Mouse (Mus musculus) CH12.LX (cell line): ENCODE results near the gene Cmss1. TPM values are rescaled to one million over a fixed set of nuclear protein-coding genes. Genes with fewer than 3 reads are reported as not detected.

Source experiments
- DNase-seq: peaks from one replicate; pipeline ENCODE4 v3.0.0-alpha.2; 2013; ENCODE audit errors: extremely low read depth
- H3K27ac ChIP-seq: 2 replicates; pipeline ENCODE4 v1.5.1; 2012; ENCODE audit warnings: low read depth, mild to moderate bottlenecking, control low read depth, moderate library complexity; ENCODE audit not compliant: insufficient read depth
- H3K27me3 ChIP-seq: replicated peaks from 2 replicates; pipeline ENCODE3; 2012; ENCODE audit warnings: inconsistent platforms
- H3K36me3 ChIP-seq, 2 experiments: replicated peaks in 1 of 2; 2 replicates each; pipeline versions ENCODE3 to v1.6.1; 2012; ENCODE audit warnings: inconsistent platforms in 1 of 2, low read length in 1 of 2, mild to moderate bottlenecking in 1 of 2, mixed read lengths in 1 of 2, moderate library complexity in 1 of 2; ENCODE audit not compliant: control insufficient read depth in 1 of 2, insufficient read depth in 1 of 2
- H3K4me1 ChIP-seq, 2 experiments: 2 replicates each; pipeline ENCODE4 v1.6.1; 2012; ENCODE audit warnings: inconsistent platforms in 1 of 2, moderate library complexity in 1 of 2; ENCODE audit not compliant: insufficient read depth in 2 of 2, control insufficient read depth in 1 of 2
- H3K4me2 ChIP-seq: 2 replicates; pipeline ENCODE4 v1.6.1; 2012; ENCODE audit warnings: low read depth, mild to moderate bottlenecking, control low read depth; ENCODE audit not compliant: poor library complexity, insufficient read depth, severe bottlenecking
- H3K4me3 ChIP-seq, 3 experiments: fragments of 150-350 bp in 1 of 3; sonication (generic) in 1 of 3; replicated peaks in 1 of 3; 2 replicates each; pipeline versions ENCODE3 to v1.5.1; 2011 to 2012; ENCODE audit warnings: low read depth in 2 of 3, low read length in 2 of 3, mild to moderate bottlenecking in 2 of 3, moderate library complexity in 2 of 3, control low read depth in 1 of 3, improper control_type of control experiment in 1 of 3, inconsistent platforms in 1 of 3, mixed read lengths in 1 of 3; ENCODE audit not compliant: poor library complexity in 1 of 3
- H3K79me2 ChIP-seq: replicated peaks from 2 replicates; pipeline ENCODE4 v1.6.1; 2012; ENCODE audit warnings: mild to moderate bottlenecking, moderate library complexity; ENCODE audit not compliant: control insufficient read depth, poor library complexity, insufficient read depth, severe bottlenecking; ENCODE audit errors: extremely low read depth
- H3K9ac ChIP-seq: 2 replicates; pipeline ENCODE4 v1.6.1; 2012; ENCODE audit warnings: low read depth, mild to moderate bottlenecking, control low read depth, moderate library complexity; ENCODE audit not compliant: insufficient read depth
- H3K9me3 ChIP-seq: replicated peaks from 2 replicates; pipeline ENCODE3; 2012; ENCODE audit warnings: low read length, inconsistent platforms, mixed read lengths
- BHLHE40 ChIP-seq: IDR thresholded peaks from 2 replicates; pipeline ENCODE4 v1.6.1; 2011; ENCODE audit warnings: mild to moderate bottlenecking, low read depth, low read length, improper control_type of control experiment
- CHD1 ChIP-seq: IDR thresholded peaks from 2 replicates; pipeline ENCODE4 v1.6.1; 2012; ENCODE audit warnings: low read depth, low read length, improper control_type of control experiment, inconsistent platforms
- CTCF ChIP-seq, 2 experiments: IDR thresholded peaks in 1 of 2; conservative IDR thresholded peaks in 1 of 2; 2 replicates each; pipeline ENCODE4 v1.5.1; 2011 to 2012; ENCODE audit warnings: low read depth in 2 of 2, low read length in 2 of 2, improper control_type of control experiment in 1 of 2, inconsistent platforms in 1 of 2, mild to moderate bottlenecking in 1 of 2, moderate library complexity in 1 of 2
- E2F4 ChIP-seq: IDR thresholded peaks from 2 replicates; pipeline ENCODE4 v1.6.1; 2011; ENCODE audit warnings: low read depth, low read length, improper control_type of control experiment; ENCODE audit not compliant: insufficient replicate concordance
- ELF1 ChIP-seq: IDR thresholded peaks from 2 replicates; pipeline ENCODE4 v1.6.1; 2014; ENCODE audit warnings: low read depth, mild to moderate bottlenecking, inconsistent platforms, low read length, improper control_type of control experiment
- GABPA ChIP-seq: IDR thresholded peaks from 2 replicates; pipeline ENCODE4 v1.6.1; 2012; ENCODE audit warnings: low read depth, low read length, improper control_type of control experiment, inconsistent platforms; ENCODE audit not compliant: insufficient replicate concordance
- IRF4 ChIP-seq: IDR thresholded peaks from 2 replicates; pipeline ENCODE4 v1.6.1; 2014; ENCODE audit warnings: low read depth, mild to moderate bottlenecking, inconsistent platforms, low read length, improper control_type of control experiment
- KAT2A ChIP-seq: IDR thresholded peaks from 2 replicates; pipeline ENCODE4 v1.6.1; 2012; ENCODE audit warnings: low read length, improper control_type of control experiment, inconsistent platforms; ENCODE audit not compliant: insufficient replicate concordance
- MAFK ChIP-seq: IDR thresholded peaks from 2 replicates; pipeline ENCODE4 v1.6.1; 2011; ENCODE audit warnings: low read length, improper control_type of control experiment; ENCODE audit not compliant: insufficient replicate concordance
- MAX ChIP-seq: IDR thresholded peaks from 2 replicates; pipeline ENCODE4 v1.6.1; 2011; ENCODE audit warnings: low read length, improper control_type of control experiment
- MAZ ChIP-seq: IDR thresholded peaks from 2 replicates; pipeline ENCODE4 v1.6.1; 2012; ENCODE audit warnings: low read depth, mild to moderate bottlenecking, inconsistent platforms, low read length, improper control_type of control experiment, moderate library complexity
- MEF2A ChIP-seq: IDR thresholded peaks from 2 replicates; pipeline ENCODE4 v1.6.1; 2014; ENCODE audit warnings: low read depth, mild to moderate bottlenecking, inconsistent platforms, low read length, improper control_type of control experiment, borderline replicate concordance
- NELFE ChIP-seq: IDR thresholded peaks from 2 replicates; pipeline ENCODE4 v1.6.1; 2011; ENCODE audit warnings: low read depth, low read length, improper control_type of control experiment
- NRF1 ChIP-seq: IDR thresholded peaks from 2 replicates; pipeline ENCODE4 v1.6.1; 2014; ENCODE audit warnings: low read depth, mild to moderate bottlenecking, inconsistent platforms, low read length, improper control_type of control experiment, moderate library complexity
- PAX5 ChIP-seq: IDR thresholded peaks from 2 replicates; pipeline ENCODE4 v1.6.1; 2012; ENCODE audit warnings: low read length, inconsistent platforms, mixed read lengths
- POLR2AphosphoS2 ChIP-seq: IDR thresholded peaks from 2 replicates; pipeline ENCODE4 v1.6.1; 2011; ENCODE audit warnings: low read depth, low read length, improper control_type of control experiment
- RAD21 ChIP-seq: IDR thresholded peaks from 2 replicates; pipeline ENCODE4 v1.6.1; 2011; ENCODE audit warnings: low read depth, mild to moderate bottlenecking, low read length, improper control_type of control experiment, moderate library complexity
- RCOR1 ChIP-seq: conservative IDR thresholded peaks from 2 replicates; pipeline ENCODE4 v1.6.1; 2012; ENCODE audit warnings: low read depth, mild to moderate bottlenecking, inconsistent platforms, low read length, improper control_type of control experiment
- SMC3 ChIP-seq: IDR thresholded peaks from 2 replicates; pipeline ENCODE4 v1.6.1; 2011; ENCODE audit warnings: low read depth, low read length, improper control_type of control experiment
- UBTF ChIP-seq: IDR thresholded peaks from 2 replicates; pipeline ENCODE4 v1.6.1; 2012; ENCODE audit warnings: low read depth, mild to moderate bottlenecking, inconsistent platforms, low read length, improper control_type of control experiment, moderate library complexity
- ZC3H11A ChIP-seq: IDR thresholded peaks from 2 replicates; pipeline ENCODE4 v1.6.1; 2012; ENCODE audit warnings: low read depth, mild to moderate bottlenecking, inconsistent platforms, low read length, improper control_type of control experiment
- ZKSCAN1 ChIP-seq: IDR thresholded peaks from 2 replicates; pipeline ENCODE4 v1.6.1; 2012; ENCODE audit warnings: low read depth, inconsistent platforms, low read length, improper control_type of control experiment, borderline replicate concordance
- ZNF384 ChIP-seq: IDR thresholded peaks from 2 replicates; pipeline ENCODE4 v1.6.1; 2012; ENCODE audit warnings: low read depth, low read length, improper control_type of control experiment, inconsistent platforms
- dilution Hi-C: fragments of 300-500 bp; cut with MboI; formaldehyde crosslinking; loops from 2 replicates; pipeline ENCODE4 v1.14.3; 2020; ENCODE audit warnings: low sequenced_read_pairs; ENCODE audit not compliant: extremely low pct_unique_long_range_greater_than_20kb, extremely low pct_ligation_motif_present
- in situ Hi-C: fragments of 300-500 bp; cut with MboI; formaldehyde crosslinking; loops from 3 replicates; pipeline ENCODE4 v1.14.3; 2019; ENCODE audit warnings: low sequenced_read_pairs, low pct_ligation_motif_present, low pct_unique_long_range_greater_than_20kb, mixed read lengths
- polyA plus RNA-seq: library from polyadenylated mRNA; unstranded; fragments of >175 nt; gene quantifications from 2 replicates; pipeline ENCODE4 v1.2.1, GENCODE M21; 2012; ENCODE audit warnings: low read depth; ENCODE audit not compliant: insufficient read length
- total RNA-seq, 2 experiments: library from RNA; depleted of rRNA; stranded (reverse); fragments of 300-350 nt in 1 of 2; fragments of >200 nt in 1 of 2; gene quantifications; 2 replicates each; pipeline ENCODE4 v1.2.3; 2012 to 2014

The Cmss1 gene
- total and polyA plus RNA-seq, 3 experiments = 94.7 to 107 (median 103) TPM

DNA sequence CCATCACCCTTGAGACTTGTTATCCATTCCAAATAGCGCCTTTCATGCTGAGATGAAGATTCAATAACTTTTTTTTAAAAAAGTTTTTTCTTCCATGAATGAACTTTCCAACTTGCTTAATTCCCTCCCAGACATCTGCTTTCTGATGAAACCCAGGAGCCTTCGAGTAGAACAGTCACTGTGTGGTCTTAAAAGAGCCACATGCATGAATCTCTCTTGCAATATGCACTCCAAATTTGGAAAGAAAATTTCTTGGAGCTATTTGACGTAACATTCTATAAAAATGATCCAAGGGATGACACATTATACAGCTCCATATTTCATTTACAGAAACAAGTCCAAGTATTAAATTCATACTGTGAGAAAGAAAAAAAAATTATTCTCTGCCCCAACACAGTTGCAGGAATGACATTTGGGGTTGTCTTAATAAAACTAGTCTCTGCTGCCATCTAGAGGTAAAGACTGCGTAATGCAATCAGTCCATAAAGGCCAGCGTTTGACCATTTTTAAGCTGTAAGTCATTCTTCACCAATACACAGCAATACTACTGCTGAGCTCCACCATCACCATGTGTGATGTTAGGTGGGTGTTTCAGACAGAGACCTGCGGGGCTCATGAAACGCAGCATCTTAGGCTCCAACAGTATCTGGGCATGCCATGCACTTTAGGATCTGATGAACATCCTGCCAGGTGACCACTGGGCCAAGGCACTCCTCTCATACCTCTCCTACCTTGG is 13.1 kb downstream of the Cmss1 start:
- dilution Hi-C loops = no loop called here
- H3K27ac ChIP-seq = no peak overlapping the region
- H3K4me2 ChIP-seq = no peak overlapping the region
- peak; percentile 68 for DNase-seq
- no peak overlapping the region for H3K4me3 ChIP-seq
- in situ Hi-C loops = no loop called here
- H3K4me1 ChIP-seq = no peaks in the 10 kb centered on the region
- peaks cover 0 to 20% of the 10 kb centered on the region in 2 experiments for H3K36me3 ChIP-seq
- H3K27me3 ChIP-seq = no peaks in the 10 kb centered on the region
- TF ChIP-seq SMC3 = peak; percentile 90
- TF ChIP-seq ELF1 = no peak
- TF ChIP-seq UBTF = no peak
- peak; percentile 18; the same call in 1 of the 2 replicates for TF ChIP-seq MAFK
- peak; percentile 86 for TF ChIP-seq ZC3H11A
- TF ChIP-seq MAZ = peak; percentile 52; the same call in 1 of the 2 replicates
- peak; percentile 86 for TF ChIP-seq ZNF384
- TF ChIP-seq RCOR1 = no peak
- TF ChIP-seq CTCF (conservative IDR thresholded peaks at IDR 0.05 in 1 of 2, IDR thresholded peaks at IDR 0.05 in 1 of 2; ENCODE audit: low read depth in 2 of 2, low read length in 2 of 2) = peak; percentile 93 to 95
- TF ChIP-seq RAD21 = peak; percentile 98
- TF ChIP-seq MAX = 0 out of 2 replicates have a peak, but pooled peaks have one; percentile 26
- no peak for TF ChIP-seq GABPA
- peaks cover 5% of the 10 kb centered on the region; the same call in 1 of the 2 replicates for H3K79me2 ChIP-seq
- H3K9me3 ChIP-seq = no peaks in the 10 kb centered on the region
- no peak overlapping the region for H3K9ac ChIP-seq

DNA sequence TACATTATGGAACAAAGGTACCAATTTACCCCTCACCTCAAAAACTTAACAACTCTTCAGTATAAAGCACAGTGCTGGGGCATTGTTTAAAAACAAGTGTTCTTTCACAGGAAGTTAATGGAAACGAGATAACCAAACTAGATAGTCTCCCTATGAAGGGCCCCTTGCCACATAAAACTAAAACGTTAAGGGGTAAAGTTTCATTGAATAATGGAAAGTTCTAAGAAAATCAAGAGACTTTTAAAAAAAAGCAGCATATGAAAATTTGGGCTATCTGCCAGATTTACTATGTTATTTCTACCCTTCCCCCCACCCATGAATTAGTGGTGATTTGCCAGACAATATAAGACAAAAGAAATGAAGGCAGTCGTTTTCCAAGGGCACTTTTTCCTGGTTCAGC is 21.5 kb downstream of the Cmss1 start:
- dilution Hi-C loops = no loop called here
- no peak overlapping the region for H3K4me2 ChIP-seq
- H3K9me3 ChIP-seq = no peaks in the 10 kb centered on the region
- TF ChIP-seq MAZ (no peak), POLR2AphosphoS2 (no peak), KAT2A (no peak), NELFE (no peak), RAD21 (no peak), ELF1 (no peak), SMC3 (no peak), MEF2A (no peak), IRF4 (no peak), PAX5 (no peak), E2F4 (no peak), NRF1 (no peak), RCOR1 (no peak), ZNF384 (no peak), CTCF (conservative IDR thresholded peaks at IDR 0.05 in 1 of 2, IDR thresholded peaks at IDR 0.05 in 1 of 2; ENCODE audit: low read depth in 2 of 2, low read length in 2 of 2) (no peak), CHD1 (no peak), ZKSCAN1 (no peak), BHLHE40 (no peak)
- no peak overlapping the region for H3K27ac ChIP-seq
- H3K27me3 ChIP-seq = no peaks in the 10 kb centered on the region
- no peak overlapping the region for H3K9ac ChIP-seq
- peaks cover 0 to 7% of the 10 kb centered on the region in 2 experiments for H3K36me3 ChIP-seq
- in situ Hi-C loops = no loop called here
- peaks cover 0 to 14% of the 10 kb centered on the region in 2 experiments; a peak in 3 of 4 replicates for H3K4me1 ChIP-seq
- H3K4me3 ChIP-seq = no peak overlapping the region
- no peaks in the 10 kb centered on the region; the same call in 1 of the 2 replicates for H3K79me2 ChIP-seq
- no peak for DNase-seq
